Mouse (Mus musculus): ENCODE results near the gene Git2.

DNA sequence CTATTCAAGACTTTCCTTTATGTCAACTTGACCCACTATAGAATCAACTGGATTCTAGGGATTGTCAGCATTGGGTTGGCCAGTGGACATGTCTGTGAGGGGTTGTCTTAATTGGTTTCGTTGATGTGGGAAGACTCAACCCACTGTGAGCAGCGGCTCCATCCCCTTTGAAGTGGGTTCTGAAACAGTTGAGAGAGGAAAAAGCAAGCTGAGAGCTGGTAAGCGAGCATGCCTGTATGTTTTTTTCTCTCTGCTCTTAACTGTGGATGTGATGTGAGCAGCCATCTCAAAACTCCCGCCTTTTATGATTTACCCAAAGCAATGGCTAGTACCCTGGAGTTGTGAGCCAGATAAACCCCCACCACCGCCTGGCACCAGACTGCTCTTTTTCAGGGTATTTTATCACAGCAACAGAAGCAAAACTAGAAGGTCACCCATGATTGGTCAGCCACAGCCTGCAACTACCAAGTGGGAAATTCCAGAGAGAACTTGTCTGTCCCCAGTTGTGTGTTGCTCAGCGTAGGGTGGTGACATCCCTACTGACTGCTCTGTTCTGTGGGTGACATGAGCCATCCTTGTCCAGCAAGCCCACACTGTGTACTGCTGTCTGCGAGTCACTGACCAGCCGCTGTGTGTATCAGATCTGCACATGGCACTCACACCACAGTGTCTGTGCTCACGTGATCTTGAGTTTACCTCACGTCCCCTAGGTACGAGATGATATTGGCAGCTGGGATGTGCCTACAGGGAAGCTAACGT lies 8.3 kb upstream of the Git2 start:
- TF ChIP-seq CTCF (IDR thresholded peaks at IDR 0.05; ENCODE audit: borderline replicate concordance, control insufficient read depth, extremely low read depth, insufficient read depth, low read length, poor library complexity) (no peak), POLR2A (IDR thresholded peaks at IDR 0.05; ENCODE audit: control insufficient read depth, extremely low read depth, insufficient read depth, low read length, poor library complexity) (no peak)

All from thymus, adult 2 months (tissue).